Mouse (Mus musculus) embryo, embryonic 11.5 days (tissue): ENCODE measurements around the gene Pwp2.
A peak's percentile ranks its signal among the peaks of the same experiment; 100 is the strongest.
"Not testable (repeated sequence)": the region's sequence is repeated elsewhere in the genome, so short reads cannot be mapped to it uniquely, and the experiment has no call there.

Source experiments
- DNase-seq: peaks from one replicate; pipeline ENCODE4 v3.0.0-alpha.2; 2012; ENCODE audit warnings: low read depth, low spot score

The Pwp2 gene

GRCm38 (mm10) chr10:78184531-78185380 is at the start of gene Pwp2:
Gene Pwp2 (minus strand): TSS chr10:78185149.
- peak; percentile 90 for DNase-seq

DNA sequence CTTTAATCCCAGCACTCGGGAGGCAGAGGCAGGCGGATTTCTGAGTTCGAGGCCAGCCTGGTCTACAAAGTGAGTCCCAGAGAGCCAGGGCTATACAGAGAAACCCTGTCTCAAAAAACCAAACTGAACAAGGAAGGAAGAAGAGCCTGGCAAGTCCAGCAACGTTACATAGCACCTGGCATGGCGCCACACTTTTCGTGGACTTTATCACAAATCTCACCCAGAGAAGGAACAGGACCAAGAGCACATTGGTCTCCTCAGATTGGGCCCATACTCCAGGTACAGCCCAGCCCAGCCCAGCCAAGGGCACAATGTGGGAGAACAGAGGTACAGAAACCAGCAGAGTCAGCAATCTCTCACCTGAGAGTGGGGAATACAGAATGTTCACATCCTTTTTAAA is 48.8 kb upstream of the Pwp2 start:
- no peak for DNase-seq

- no peak for DNase-seq
These were observed 48.2 kb upstream of the Pwp2 start for GRCm38 (mm10) chr10:78233161-78233560.

DNA sequence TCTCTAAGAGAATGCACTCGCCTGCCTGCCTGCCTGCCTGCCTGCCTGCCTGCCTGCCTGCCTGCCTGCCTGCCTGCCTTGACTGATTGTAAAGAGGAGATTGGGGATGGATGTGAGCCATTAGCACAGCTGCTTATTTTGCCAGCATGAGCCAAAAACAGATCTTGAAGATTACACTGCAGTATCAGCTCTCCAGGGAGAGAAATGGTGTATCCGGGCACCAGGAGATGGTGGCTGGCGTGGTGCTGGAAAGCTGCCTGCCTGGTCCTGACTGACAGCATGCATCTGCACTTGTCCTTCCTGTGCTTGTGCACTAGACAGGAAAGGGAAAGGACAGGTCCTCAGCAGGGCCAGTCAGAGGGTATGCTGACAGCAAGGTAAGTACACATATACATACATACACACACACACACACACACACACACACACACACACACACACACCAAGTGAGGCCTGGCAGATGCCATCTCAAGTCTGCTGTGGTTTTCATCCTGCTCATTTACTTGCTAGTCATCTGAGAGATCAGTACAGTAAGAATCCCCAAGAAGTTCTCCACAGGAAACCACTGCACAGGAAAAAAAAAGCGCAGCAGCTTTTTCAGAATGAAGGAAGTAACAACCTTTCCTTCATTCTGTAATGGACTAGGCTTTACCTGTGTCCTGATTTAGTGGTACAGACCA is 47.5 kb upstream of the Pwp2 start:
- no peak for DNase-seq

DNA sequence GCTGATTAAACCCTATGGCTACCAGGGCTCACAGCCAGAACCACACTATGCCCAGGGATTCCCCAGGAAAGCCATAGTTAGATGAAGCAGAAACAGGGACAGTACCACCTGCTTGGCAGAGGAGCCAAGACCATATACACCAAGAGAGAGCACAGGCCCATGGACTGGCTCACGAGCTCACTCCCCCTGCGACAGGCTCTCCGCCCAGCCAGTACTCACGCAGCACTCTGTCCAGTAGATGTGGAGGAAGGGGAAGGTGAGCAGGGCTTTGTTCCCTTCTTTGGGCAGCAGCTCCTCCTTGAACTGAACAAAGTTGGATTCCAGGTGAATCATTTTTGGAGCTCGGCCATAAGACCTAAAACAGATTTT is 43.6 kb upstream of the Pwp2 start:
- DNase-seq: no peak

- no peak for DNase-seq
These were observed 43.1 kb upstream of the Pwp2 start for GRCm38 (mm10) chr10:78227875-78228559.

DNA sequence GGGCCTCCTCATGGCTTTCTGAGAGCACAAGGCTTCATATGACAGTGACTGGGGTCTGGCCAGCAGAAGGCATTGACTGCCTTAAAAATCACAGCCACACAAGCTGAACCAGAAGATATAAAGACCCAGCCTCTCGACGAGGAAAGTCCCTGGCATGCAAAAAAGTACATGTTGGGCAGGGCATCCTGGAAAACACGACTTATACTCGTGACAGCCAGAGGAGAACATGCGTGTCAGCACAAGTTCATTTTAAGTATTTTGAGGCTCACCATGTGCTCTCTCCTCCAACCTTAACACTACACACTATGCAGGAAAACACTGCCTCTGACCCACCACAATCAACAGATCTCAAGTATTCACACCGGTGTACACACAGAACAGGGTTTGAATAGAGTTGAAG is 39.2 kb upstream of the Pwp2 start:
- no peak for DNase-seq

GRCm38 (mm10) chr10:78222908-78223307 is 38.0 kb upstream of the Pwp2 start:
- no peak for DNase-seq

- no peak for DNase-seq
These were observed 36.4 kb upstream of the Pwp2 start for GRCm38 (mm10) chr10:78221315-78221714.

DNA sequence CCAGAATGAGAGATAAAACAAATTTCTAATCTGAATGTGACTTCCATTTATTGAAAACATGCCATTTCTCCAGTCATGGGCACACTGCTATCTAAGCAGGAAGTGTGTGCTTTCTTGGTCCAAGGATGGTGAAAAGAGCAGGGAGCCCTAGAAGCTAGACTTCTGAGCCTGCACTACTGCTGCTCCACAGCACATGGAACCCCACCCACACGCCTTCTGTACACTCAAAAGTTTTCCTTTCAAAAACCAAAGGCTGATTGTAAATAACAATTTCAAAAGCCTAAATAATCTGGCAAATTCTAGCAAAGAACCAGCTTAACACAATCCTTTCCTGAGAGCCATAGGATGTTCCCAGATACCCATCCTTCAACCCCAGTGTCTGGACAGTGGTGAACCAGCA is 34.6 kb upstream of the Pwp2 start:
- DNase-seq: no peak

DNA sequence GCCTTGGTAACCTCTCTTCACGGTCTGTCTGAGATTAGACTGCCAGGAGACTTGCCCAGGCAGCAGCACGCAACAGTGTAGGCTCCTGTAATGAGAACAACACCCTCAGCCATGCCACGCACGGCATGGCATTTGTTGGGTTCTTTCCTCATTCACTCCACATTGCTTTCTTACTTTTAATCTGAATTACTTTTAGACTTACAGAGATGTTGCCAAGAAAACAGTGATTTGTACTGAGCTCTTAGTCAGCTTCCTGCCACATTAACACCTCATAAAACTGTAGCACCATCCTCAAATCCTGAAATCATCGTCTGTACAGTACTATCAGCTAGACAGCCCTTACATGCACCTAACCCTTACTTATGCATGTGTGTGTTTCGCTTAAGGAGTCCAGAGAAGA is 33.6 kb upstream of the Pwp2 start:
- DNase-seq: no peak

DNA sequence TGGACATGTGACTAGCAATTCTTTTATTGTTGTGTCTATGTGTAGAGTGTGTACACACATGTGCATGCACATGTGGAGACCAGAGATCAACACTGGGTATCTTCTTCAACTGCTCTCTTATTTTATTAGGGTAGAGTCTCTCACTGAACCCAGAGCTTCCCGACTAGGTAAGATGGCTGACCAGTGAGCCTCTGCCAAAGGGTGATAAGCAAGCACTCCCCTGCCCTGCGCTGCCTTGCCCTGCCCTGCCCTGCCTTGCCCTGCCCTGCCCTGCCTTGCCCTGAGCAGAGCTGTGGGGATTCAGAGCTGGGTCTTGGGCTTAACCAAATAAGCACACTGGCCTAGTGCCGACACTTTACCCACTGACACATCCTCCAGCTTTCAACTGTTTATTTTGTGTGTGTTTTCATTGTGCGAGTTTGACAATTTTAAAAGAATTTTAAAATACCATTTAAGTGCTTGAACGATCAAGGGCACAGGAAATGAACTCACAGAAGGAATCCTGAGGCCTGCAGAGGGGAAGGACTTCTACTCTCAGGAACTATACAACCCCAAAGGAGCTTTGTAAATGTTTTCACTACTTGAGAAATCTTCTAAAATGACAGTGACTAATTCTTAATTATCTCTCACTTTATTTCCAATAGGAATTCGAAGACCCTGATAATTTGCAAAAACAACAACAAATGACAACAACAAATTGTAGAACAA is 31.6 kb upstream of the Pwp2 start:
- DNase-seq: no peak

- no peak for DNase-seq
These were observed 29.4 kb upstream of the Pwp2 start for GRCm38 (mm10) chr10:78214371-78214770.

DNA sequence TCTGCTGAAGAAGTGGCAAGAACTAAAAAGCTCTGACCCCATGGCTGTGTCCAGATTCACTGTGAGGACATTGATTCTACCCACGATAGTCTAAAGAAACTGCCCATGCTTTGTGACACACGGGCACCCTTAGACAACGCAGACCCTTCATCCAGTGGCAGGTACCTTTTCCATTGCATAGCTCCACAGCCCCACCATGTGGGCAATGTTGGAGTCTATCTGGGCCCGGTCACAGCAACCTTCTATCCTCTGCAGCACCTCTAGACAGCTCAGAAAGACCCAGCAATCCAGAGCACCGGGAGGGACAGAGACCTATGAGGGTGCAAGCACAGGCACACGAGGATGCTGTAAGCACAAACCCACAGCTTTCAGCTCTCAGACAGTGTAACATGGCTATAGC is 26.4 kb upstream of the Pwp2 start:
- no peak for DNase-seq

- no peak for DNase-seq
These were observed 16.2 kb upstream of the Pwp2 start for GRCm38 (mm10) chr10:78201182-78201581.

DNA sequence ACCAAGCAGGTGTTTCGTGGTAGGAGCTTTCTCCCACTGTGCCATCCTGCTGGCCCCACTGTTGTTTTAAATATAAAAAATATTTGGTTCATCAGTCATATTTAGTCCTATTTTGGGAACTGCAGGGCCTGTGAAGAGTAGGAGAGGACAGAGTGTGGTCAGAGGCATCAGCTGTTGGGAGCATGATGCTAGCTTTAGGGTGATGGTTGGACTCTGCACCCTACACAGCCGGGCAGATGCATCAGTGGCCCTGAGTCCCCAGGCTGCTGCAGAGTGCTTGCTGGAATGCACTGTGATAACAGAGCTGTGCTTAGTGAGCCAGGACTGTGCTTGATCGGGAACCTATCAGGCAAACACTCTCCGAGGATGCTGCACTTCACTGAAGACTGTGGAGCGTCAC is 8.0 kb upstream of the Pwp2 start:
- no peak for DNase-seq

DNA sequence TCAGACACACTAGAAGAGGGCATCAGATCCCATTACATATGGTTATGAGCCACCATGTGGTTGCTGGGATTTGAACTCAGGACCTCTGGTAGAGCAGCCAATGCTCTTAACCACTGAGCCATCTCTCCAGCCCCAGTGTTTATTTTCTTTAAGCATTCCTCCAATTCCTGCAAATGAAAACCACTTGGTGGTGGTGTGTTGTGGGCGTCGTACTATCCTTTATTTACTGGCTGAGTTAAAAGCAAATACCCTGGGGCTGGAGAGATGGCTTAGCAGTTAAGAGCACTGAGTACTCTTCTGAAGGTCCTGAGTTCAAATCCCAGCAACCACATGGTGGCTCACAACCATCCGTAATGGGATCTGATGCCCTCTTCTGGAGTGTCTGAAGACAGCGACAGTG is 1.1 kb upstream of the Pwp2 start:
- not testable (repeated sequence) for DNase-seq

DNA sequence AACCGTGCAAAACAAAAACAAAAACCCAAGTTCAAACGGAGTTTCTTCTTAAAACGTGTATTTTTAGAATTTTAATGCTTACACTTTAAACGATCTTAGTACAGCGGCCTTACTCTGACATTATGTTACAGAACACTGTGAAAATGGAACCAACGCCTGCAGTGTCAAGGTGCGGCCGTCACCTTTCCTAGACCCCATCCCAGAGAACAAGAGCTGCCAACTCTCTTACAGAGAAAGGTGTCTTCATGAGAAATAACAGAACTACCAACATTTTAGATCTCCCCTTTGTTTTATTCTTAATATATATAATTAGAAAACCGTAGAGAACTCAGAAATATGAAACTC is 404 bp upstream of the Pwp2 start:
- no peak for DNase-seq

DNA sequence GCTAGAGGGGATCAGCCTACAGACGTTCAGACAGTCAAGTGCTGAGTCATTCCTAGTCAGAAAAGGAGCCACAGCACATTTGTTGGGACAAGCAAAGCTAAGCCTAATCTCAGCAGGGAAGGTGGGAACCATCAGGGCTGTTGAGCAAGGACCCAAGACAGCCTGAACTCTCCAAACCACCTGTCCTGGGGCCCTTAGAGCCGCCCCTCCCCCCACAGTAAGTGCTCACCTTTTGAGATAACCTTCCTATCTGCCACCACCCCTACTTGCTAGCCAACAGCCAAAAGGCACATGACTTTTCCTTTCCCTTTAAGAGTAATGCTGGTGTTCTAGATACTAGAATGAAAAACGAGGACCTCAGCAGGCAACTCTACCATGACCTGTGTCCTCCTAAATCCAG is 1.4 kb downstream of the Pwp2 start:
- DNase-seq: no peak

DNA sequence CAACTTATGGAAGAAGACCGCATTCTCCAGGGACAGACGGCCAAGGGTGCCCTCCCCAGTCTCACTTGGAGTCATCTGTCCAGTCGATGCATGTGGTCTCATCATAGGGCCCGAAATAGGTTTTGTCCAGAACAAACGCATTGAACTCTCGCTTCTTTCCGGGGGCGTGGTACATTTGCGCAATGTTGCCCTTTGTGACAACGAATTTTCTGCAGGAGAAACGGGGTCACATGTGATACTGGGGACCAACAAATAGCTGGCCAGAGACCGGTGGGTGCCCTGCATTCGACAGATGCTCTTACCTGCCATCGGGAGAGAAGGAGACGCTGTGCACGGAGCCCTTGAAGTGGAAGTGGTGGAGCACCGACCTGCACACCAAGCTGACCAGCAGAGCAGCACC is 2.6 kb downstream of the Pwp2 start:
- no peak for DNase-seq

DNA sequence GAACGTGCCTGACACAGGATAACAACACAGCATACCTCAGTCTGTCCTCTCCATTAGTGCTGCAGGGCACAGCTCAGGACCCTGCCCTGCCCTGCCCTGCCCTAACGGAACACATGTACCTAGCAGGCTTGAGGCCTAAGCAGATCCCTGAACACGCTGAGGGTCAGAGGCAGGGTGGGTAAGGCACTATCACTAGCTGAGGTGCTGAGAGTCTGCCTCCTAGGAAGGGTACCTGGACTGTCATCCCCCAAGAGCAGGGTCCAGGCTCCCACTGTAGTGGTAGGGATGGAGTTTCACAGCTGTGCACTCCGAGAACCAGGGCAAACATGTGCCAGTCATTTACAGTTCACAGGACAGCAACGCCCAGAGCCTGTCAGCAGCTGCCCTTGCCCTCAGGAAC is 10.5 kb downstream of the Pwp2 start:
- DNase-seq: no peak

DNA sequence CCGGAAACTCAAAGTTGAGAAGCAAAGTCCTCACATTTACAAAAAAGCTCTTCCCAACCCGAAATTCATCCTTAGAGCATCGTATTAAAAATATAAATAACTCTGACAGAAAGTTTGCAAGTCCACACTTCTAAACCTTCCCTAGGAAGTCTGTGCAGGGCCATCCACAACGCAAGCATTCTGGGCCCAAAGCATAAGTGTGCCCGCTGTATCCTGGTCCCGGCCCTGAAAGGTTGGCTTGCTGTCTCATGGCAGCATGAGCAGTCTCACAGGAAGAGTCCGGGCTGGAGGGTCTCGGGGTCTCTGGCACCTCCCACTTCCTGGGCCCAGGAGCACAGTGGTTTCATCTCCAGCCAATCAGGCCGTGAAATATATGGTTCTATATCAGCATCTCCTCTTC is 13.4 kb downstream of the Pwp2 start:
- no peak for DNase-seq
